Mouse (Mus musculus) effector memory CD4-positive, alpha-beta T cell, adult 7 months (primary cell): ENCODE measurements around the gene Dgcr2. TPM values are rescaled to one million over a fixed set of nuclear protein-coding genes. Genes with fewer than 3 reads are reported as not detected.

Experiments
- polyA plus RNA-seq: library from polyadenylated mRNA; unstranded; fragments of 100-300 nt; shearing (Covaris generic); gene quantifications from one replicate; pipeline ENCODE4 v1.2.1, GENCODE M21; 2017

The Dgcr2 gene
- 56.2 TPM for polyA plus RNA-seq

DNA sequence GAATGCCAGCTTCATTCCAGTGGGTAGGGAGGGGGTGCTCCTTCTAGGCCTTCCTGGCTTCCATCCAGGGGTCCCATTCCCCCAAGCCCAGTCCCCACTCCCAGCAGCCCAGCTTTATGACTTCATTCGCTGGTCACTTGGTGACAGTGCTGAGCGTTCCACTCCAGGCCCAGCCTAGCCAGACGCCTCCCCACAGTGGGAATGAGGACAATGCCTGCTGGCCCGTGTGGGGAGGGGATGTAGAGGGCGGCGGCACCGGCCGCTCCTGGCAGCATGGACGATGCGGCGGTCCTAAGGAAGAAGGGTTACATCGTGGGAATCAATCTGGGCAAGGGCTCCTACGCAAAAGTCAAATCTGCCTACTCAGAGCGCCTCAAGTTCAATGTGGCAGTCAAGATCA, at the start of gene Dgcr2, which contains the start of gene Tssk2:
Gene Dgcr2 (minus strand): TSS at position 101 of the 400 bp plus-strand sequence.
Gene Tssk2 (plus strand): TSS at position 176 of the 400 bp plus-strand sequence.

DNA sequence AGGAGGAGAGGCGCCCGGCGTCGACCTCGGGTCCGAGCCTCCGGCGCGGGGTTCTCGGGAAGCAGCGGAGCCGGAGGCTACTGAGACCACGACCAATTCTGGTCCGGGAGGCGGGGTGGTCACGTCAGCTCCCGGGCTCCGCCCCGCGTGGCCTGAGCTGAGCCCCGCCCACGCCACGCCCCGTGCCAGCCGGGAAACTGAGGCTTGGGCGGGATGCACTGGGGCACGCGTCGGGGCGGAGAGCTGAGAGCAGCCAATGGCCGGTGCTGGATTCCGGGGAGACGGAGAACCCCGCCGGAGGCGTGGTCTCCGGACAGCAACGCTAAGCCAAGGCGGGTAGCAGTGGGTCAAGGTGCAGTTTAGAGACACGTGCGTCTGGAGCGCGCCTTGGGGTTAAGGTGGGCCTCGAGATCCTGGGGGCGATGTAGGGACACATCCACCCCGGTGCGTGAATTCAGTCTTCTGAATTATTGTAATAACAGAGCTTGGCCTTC, 29.8 kb upstream of the Dgcr2 start, which contains the start of gene Slc25a1:
Gene Slc25a1 (minus strand): TSS at position 133 of the 494 bp plus-strand sequence.

DNA sequence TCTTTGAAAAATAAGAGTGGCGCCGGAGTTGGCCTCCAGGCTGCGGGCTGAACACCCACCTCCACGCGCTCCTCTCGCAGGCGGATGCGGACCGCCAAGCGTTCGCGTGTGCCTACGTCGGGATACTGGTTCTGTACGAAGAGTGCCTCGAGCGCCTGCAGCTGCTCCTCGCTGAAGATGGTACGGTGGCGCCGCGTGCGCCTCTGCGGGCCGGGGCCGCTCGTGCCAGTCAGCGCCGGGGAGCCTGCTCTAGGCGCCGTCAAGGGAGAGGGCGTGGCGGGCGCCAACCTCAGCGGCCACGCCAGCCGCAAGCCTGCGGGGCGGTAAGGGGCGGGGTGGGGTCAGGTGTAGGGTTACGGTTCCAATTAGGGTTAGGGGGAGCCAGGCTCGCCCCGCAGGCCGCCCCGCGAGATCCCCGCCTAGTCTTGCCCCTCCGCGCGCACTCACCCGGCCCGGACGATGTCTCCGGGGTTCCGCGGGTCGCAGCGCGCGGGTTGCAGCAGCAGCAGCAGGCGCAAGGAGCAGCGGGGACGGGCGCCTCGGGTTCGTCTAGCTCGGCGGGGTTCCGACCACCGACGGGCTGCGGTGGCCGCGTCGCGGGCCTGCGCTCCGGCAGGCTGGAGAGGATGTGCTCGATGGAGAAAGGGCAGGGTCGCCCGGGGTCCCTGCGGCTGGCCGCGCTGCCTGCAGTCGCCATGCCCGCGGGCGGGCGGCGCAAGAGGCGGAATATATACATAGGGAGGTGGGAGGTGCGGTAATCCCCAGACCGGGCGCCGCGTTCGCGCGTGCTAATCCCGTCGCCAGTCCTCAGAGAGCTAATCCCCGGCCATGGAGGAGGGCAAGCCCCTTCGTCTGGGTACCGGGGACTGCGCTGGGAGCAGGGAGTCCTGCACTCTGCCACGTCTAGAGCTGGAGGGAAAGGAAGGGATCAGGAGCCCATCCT, 16.2 kb upstream of the Dgcr2 start, which contains the start of gene Gsc2:
Gene Gsc2 (minus strand): TSS at position 753 of the 943 bp plus-strand sequence.

DNA sequence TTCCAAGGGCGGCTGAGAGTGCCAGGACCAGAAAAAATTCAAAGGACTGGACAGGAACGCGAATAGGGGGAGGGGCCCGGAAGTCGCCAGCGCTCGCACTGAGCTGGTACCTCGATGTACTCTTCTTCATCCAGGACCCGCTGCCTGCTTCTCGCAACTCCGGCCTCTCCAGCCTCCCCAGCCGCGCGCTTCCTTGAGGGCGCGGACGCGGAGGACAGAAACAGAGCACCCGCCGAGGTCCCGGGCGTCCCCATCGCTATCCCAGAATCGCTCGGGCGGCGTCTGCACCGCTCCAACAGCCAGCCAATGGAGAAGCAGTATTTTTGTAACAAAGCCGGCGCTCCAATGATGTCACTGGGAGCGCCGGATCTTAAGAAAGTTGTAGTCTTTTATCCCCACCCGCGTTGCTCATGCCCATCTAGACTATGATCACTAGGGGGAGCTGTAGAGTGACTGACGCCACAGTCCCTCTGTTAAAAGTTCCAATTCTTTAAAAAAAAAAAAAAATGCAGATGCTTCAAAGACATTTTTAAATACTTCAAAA, 12.8 kb upstream of the Dgcr2 start, which contains the start of gene Ess2:
Gene Ess2 (minus strand): TSS at position 297 of the 544 bp plus-strand sequence.

DNA sequence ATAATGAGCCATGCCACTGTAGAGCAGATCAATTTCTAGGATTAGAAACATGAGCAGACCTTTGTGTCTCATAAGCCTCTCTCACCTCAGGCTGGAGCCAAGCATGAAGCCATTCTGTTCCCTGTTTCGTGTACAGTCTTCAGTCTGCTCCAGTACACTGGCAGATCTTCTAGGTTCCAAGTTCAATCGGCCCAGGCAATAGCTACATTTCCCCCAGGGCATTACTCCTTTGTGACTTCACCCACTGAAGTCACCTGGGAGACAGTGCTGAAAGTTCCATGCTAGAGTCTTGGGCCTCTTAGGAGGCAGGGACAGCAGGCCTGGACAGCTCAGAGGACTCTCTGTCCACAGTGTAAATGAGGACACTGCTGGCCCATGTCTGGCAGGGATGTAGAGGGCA, 4.4 kb downstream of the Dgcr2 start, which contains the start of gene Tssk1:
Gene Tssk1 (plus strand): TSS at position 301 of the 400 bp plus-strand sequence.

DNA sequence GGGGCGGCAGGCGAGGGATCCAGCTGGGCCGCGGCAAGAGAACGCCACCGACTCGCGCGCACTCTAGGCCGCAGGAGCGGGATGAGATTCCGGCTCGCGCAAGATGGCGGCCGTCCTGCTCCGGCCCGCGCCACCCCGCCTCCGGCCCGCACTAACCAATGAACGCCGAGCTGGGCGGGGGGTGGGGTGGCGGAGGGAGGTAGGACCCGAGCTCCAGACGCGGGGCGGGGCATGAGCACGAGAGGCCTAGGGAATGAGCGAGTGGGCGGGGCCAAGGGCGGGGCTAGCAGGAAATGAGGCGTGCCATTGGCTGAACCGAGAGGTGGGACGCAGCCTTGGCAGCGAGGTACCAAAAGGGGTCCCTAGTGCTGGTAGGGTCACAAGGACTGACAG, 6.8 kb downstream of the Dgcr2 start, which contains the start of gene Gm20518:
Gene Gm20518 (minus strand): TSS at position 105 of the 393 bp plus-strand sequence.

DNA sequence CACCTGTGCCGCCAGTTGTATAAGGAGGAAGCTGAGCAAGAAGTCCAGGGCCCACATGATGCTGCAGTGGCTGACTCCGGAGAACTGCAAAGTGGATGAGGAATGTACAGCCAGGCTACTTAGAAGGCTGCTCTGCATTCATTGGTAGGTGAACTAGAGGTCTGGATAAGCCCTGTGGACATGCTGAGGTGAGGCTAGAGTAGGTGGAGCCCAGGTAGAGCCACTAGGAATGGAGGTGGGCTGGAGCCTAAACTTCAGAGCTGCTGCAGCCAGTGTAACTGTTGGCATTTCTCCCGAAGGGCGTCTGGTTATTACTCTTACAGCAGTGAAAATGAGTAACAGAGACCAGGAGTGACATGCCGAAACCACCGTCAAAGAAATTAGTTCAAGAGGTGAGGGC, 60.3 kb downstream of the Dgcr2 start, which contains the start of gene Car15:
Gene Car15 (minus strand): TSS at position 314 of the 400 bp plus-strand sequence.

DNA sequence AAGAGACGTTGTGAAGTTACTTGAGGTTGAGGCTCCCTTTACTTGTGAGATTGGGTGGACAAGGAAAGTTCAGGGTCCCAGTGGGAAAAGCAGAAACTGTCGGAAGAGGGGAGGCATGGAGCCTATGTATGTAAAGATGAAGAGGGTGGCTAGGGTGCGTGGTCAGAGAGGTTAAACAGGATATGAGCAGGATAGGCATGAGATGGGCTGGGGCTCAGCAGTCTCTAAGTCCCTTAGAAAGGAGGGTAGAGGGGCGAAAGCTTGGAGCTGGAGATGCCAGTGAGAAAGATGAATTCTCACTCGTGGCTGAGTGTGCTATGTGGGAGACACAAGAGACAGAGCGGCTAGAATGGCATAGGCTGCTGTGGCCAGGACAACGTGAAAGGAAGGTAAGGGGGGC, 65.5 kb downstream of the Dgcr2 start, which contains the start of gene B830017H08Rik:
Gene B830017H08Rik (plus strand): TSS at position 301 of the 400 bp plus-strand sequence.

DNA sequence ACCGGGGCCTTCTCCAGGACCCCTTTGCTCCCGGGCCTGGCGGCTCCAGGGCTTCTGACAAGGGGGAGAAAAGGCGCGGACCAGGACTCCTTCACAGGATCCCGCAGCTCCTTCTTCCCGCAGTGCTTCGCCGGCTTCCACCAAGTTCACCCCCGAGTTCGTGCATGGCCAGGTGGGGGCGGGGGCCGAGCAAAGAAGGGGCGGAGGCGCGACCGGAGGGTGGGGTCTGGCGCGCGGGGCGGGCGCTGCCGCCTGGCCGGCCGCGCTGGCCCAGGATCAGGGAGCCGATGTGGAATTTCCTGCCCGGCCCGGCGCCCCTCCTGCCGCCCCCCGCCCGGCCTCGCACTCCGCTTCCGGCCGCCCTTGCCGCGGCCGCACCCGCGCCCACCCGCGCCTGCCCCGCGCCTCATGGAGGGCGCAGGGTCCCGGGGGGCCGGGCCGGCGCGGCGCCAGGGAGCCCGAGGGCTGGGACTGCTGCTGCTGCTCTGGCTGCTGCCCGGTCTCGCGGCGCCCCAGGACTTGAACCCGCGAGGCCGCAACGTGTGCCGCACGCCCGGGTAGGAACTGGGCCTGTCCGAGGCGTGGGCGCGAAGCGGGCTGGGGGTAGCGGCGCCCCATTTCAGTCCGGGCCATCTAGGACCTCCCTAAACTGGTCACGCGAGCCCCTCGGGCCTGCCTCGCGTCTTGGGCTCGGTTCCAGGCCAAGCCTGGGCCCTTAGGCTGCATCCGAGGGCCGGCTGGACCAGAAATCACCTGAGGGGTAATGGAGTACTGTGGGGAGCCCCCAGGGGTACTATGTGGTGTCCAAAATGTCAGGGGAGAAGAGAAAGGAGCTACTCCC, 101.2 kb downstream of the Dgcr2 start, which contains the start of gene Scarf2:
Gene Scarf2 (plus strand): TSS at position 312 of the 841 bp plus-strand sequence.

Other genes starting within 250 kb of the Dgcr2 start
- gene Med15, start 165.7 kb downstream of the Dgcr2 start, polyA plus RNA-seq = 134 TPM
- 9.9 TPM for gene Klhl22, start 138.9 kb downstream of the Dgcr2 start, polyA plus RNA-seq
- not detected for gene Scarf2, start 101.3 kb downstream of the Dgcr2 start, polyA plus RNA-seq
- not detected for gene B830017H08Rik, start 65.4 kb downstream of the Dgcr2 start, polyA plus RNA-seq
- gene Car15, start 60.2 kb downstream of the Dgcr2 start, polyA plus RNA-seq = 1.9 TPM
- gene Gm20518, start 6.9 kb downstream of the Dgcr2 start, polyA plus RNA-seq = 0.60 TPM
- not detected for gene Tssk1, start 4.3 kb downstream of the Dgcr2 start, polyA plus RNA-seq
- not detected for gene Tssk2, start 75 bp upstream of the Dgcr2 start, polyA plus RNA-seq
- gene Ess2, start 12.8 kb upstream of the Dgcr2 start, polyA plus RNA-seq = 61.9 TPM
- gene Gsc2, start 16.5 kb upstream of the Dgcr2 start, polyA plus RNA-seq = not detected
- 39.5 TPM for gene Slc25a1, start 29.7 kb upstream of the Dgcr2 start, polyA plus RNA-seq
- gene Vpreb2, start 81.9 kb upstream of the Dgcr2 start, polyA plus RNA-seq = not detected
- 5.4 TPM for gene Dgcr6, start 154.3 kb upstream of the Dgcr2 start, polyA plus RNA-seq
- 0.38 TPM for gene Prodh, start 191.6 kb upstream of the Dgcr2 start, polyA plus RNA-seq
- not detected for gene Rtn4r, start 229.1 kb upstream of the Dgcr2 start, polyA plus RNA-seq